Mouse (Mus musculus) liver, embryonic 14.5 days (tissue): ENCODE measurements at regions not wholly inside any gene's neighbourhood (a gene's known extent, or its start where the extent isn't known, plus 50 kb on each side); places are given as distances from the start of the nearest gene placed in this dataset.

Experiments used
- ATAC-seq: fragments of 200-750 bp; cut with Nextera tagmentation; 2 replicates; pipeline ENCODE4 v1.8.0; 2017; ENCODE audit warnings: moderate number of reproducible peaks, mild to moderate bottlenecking, moderate library complexity; ENCODE audit not compliant: insufficient read depth
- DNase-seq, 3 experiments: peaks; one replicate each; pipeline ENCODE4 v3.0.0-alpha.2; 2012 to 2013; ENCODE audit warnings: low read depth in 3 of 3, low spot score in 3 of 3
- H3K27ac ChIP-seq: fragments of 300-500 bp; sonication (generic); 2 replicates; pipeline ENCODE4 v1.5.1; 2014; ENCODE audit warnings: moderate library complexity, mild to moderate bottlenecking, control low read depth, inconsistent platforms
- H3K27me3 ChIP-seq: fragments of 300-500 bp; sonication (generic); 2 replicates; pipeline ENCODE4 v1.6.1; 2014; ENCODE audit warnings: mild to moderate bottlenecking, low read length, moderate library complexity; ENCODE audit not compliant: control insufficient read depth, insufficient read depth
- H3K36me3 ChIP-seq: fragments of 300-500 bp; sonication (generic); replicated peaks from 2 replicates; pipeline ENCODE4 v1.6.1; 2014; ENCODE audit warnings: low read depth; ENCODE audit not compliant: control insufficient read depth, insufficient read depth
- H3K4me1 ChIP-seq, 2 experiments: fragments of 200-500 bp in 1 of 2; fragments of 300-500 bp in 1 of 2; sonication (generic) in 1 of 2; replicated peaks; 2 replicates each; pipeline ENCODE4 v1.6.1; 2012 to 2014; ENCODE audit warnings: antibody characterized with exemption in 1 of 2, inconsistent platforms in 1 of 2, low read length in 1 of 2; ENCODE audit not compliant: control insufficient read depth in 2 of 2, insufficient read depth in 2 of 2
- H3K4me2 ChIP-seq: fragments of 300-500 bp; sonication (generic); 2 replicates; pipeline ENCODE4 v1.6.1; 2014; ENCODE audit warnings: low read depth, mild to moderate bottlenecking, control low read depth, moderate library complexity
- H3K4me3 ChIP-seq, 2 experiments: fragments of 200-500 bp in 1 of 2; fragments of 300-500 bp in 1 of 2; sonication (generic) in 1 of 2; 2 replicates each; pipeline ENCODE4 v1.5.1; 2012 to 2014; ENCODE audit warnings: low read depth in 2 of 2, low read length in 2 of 2, mild to moderate bottlenecking in 2 of 2, control low read depth in 1 of 2, inconsistent platforms in 1 of 2, moderate library complexity in 1 of 2; ENCODE audit not compliant: insufficient read depth in 1 of 2
- H3K9ac ChIP-seq: fragments of 300-500 bp; sonication (generic); replicated peaks from 2 replicates; pipeline ENCODE4 v1.6.1; 2014; ENCODE audit warnings: mild to moderate bottlenecking, control low read depth, moderate library complexity
- H3K9me3 ChIP-seq: fragments of 300-500 bp; sonication (generic); 2 replicates; pipeline ENCODE4 v1.6.1; 2016; ENCODE audit warnings: low read length, mixed read lengths; ENCODE audit not compliant: control insufficient read depth
- CTCF ChIP-seq: IDR thresholded peaks from 2 replicates; pipeline ENCODE4 v1.5.1; 2016; ENCODE audit warnings: antibody characterized with exemption, low read depth, control low read depth
- EP300 ChIP-seq: IDR thresholded peaks from 2 replicates; pipeline ENCODE4 v1.6.1; 2016; ENCODE audit warnings: antibody characterized with exemption, low read depth
- WGBS: fragments of 180-500 bp; shearing (Covaris S2); extraction: QIAGEN DNeasy Blood & Tissue Kit; methylation state at CpG from one replicate; pipeline ENCODE4 v1.1.7; 2014; ENCODE audit not compliant: insufficient replicate concordance; 5-methylcytosine and 5-hydroxymethylcytosine counted together

GRCm38 (mm10) chr16:76618295-76618694 lies 244.7 kb upstream of the Nrip1 start:
- Histone ChIP-seq H3K27ac (no peak overlapping the region), H3K27me3 (no peaks in the 10 kb centered on the region), H3K4me2 (no peak overlapping the region), H3K4me3 (no peak overlapping the region), H3K9me3 (no peaks in the 10 kb centered on the region), H3K36me3 (no peaks in the 10 kb centered on the region), H3K4me1 (no peaks in the 10 kb centered on the region), H3K9ac (no peak overlapping the region)
- ATAC-seq (no peak), DNase-seq (no peak)
- TF ChIP-seq CTCF (no peak), EP300 (no peak)
- WGBS: 68% methylated on average over 7 of the region's 7 CpGs

- H3K9me3 ChIP-seq: no peaks in the 10 kb centered on the region
- no peak overlapping the region for H3K4me3 ChIP-seq
- H3K4me2 ChIP-seq: no peak overlapping the region
- no peaks in the 10 kb centered on the region for H3K4me1 ChIP-seq
- no peaks in the 10 kb centered on the region for H3K27me3 ChIP-seq
- no peaks in the 10 kb centered on the region for H3K36me3 ChIP-seq
- DNase-seq (no peak), ATAC-seq (no peak)
- no peak overlapping the region for H3K9ac ChIP-seq
- H3K27ac ChIP-seq: no peak overlapping the region
- TF ChIP-seq CTCF (no peak), EP300 (no peak)
Measured at GRCm38 (mm10) chr16:76611061-76611460, 237.4 kb upstream of the Nrip1 start.

GRCm38 (mm10) chr16:76604914-76605313 lies 231.3 kb upstream of the Nrip1 start:
- Histone ChIP-seq H3K4me3 (no peak overlapping the region), H3K36me3 (no peaks in the 10 kb centered on the region), H3K9ac (no peak overlapping the region), H3K27me3 (no peaks in the 10 kb centered on the region), H3K9me3 (no peaks in the 10 kb centered on the region), H3K4me1 (no peaks in the 10 kb centered on the region), H3K4me2 (no peak overlapping the region), H3K27ac (no peak overlapping the region)
- WGBS: 55% methylated on average over 3 of the region's 3 CpGs
- ATAC-seq (no peak), DNase-seq (no peak)
- TF ChIP-seq CTCF (no peak), EP300 (no peak)

GRCm38 (mm10) chr16:76603846-76604258 lies 230.2 kb upstream of the Nrip1 start:
- Histone ChIP-seq H3K4me1 (no peaks in the 10 kb centered on the region), H3K27ac (no peak overlapping the region), H3K9me3 (no peaks in the 10 kb centered on the region), H3K9ac (no peak overlapping the region), H3K4me2 (no peak overlapping the region), H3K27me3 (no peaks in the 10 kb centered on the region), H3K36me3 (no peaks in the 10 kb centered on the region), H3K4me3 (no peak overlapping the region)
- DNase-seq (peak in 1 of 3 experiments; percentile 1), ATAC-seq (no peak)
- WGBS: 20% methylated on average over 6 of the region's 6 CpGs
- TF ChIP-seq EP300 (no peak), CTCF (no peak)

- H3K4me2 ChIP-seq: no peak overlapping the region
- ATAC-seq (no peak), DNase-seq (no peak)
- H3K27ac ChIP-seq: no peak overlapping the region
- H3K4me3 ChIP-seq: no peak overlapping the region
- H3K27me3 ChIP-seq: no peaks in the 10 kb centered on the region
- no peak overlapping the region for H3K9ac ChIP-seq
- H3K9me3 ChIP-seq: no peaks in the 10 kb centered on the region
- H3K4me1 ChIP-seq: no peaks in the 10 kb centered on the region
- TF ChIP-seq EP300 (no peak), CTCF (no peak)
- no peaks in the 10 kb centered on the region for H3K36me3 ChIP-seq
- WGBS: 23% methylated on average over 1 of the region's 1 CpGs
Measured at GRCm38 (mm10) chr16:76603431-76603830, 229.8 kb upstream of the Nrip1 start.

- Histone ChIP-seq H3K4me3 (no peak overlapping the region), H3K4me2 (no peak overlapping the region), H3K27ac (no peak overlapping the region), H3K9me3 (no peaks in the 10 kb centered on the region), H3K27me3 (no peaks in the 10 kb centered on the region), H3K36me3 (no peaks in the 10 kb centered on the region), H3K4me1 (no peaks in the 10 kb centered on the region), H3K9ac (no peak overlapping the region)
- ATAC-seq (no peak), DNase-seq (no peak)
- TF ChIP-seq CTCF (no peak), EP300 (no peak)
- WGBS: 69% methylated on average over 10 of the region's 10 CpGs
Measured at GRCm38 (mm10) chr16:76600131-76600530, 226.5 kb upstream of the Nrip1 start.
